Mouse (Mus musculus): ENCODE measurements around the gene Mcrs1. TPM values are rescaled to one million over a fixed set of nuclear protein-coding genes. Genes with fewer than 3 reads are reported as not detected.
A peak's percentile ranks its signal among the peaks of the same experiment; 100 is the strongest.
"Not testable (repeated sequence)": the region's sequence is repeated elsewhere in the genome, so short reads cannot be mapped to it uniquely, and the experiment has no call there.

Mcrs1 gene
- polyA plus RNA-seq, 1 experiment from 2014 or later = 180 TPM

DNA sequence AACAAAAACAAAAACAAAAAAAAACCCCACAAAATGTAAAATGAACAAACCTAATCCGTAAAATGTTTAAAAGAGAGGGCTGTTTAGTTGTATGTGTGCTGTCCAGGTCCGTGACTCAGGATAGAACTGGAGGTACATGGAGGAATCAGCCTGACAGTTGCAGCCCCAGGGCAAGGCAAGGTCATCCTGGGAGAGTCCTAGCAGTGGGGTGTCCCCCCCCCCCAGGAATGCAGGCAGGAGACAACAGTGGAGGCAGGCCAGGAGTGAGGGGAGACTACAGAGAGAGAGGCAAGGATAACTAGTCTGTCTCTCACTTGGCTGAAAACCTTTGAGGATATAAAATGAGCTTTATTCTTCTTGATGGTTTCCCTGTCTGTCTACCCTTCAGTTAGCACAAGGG, 12.6 kb upstream of the Mcrs1 start:
- Histone ChIP-seq H3K27ac (no peak overlapping the region), H3K4me1 (peaks cover 12% of the 10 kb centered on the region), H3K4me3 (no peak overlapping the region), H3K36me3 (no peaks in the 10 kb centered on the region), H3K9me3 (replicated peaks) (no peaks in the 10 kb centered on the region), H3K27me3 (ENCODE audit: low read depth, poor library complexity, severe bottlenecking) (no peaks in the 10 kb centered on the region)
- DNase-seq (ENCODE audit: low spot score) = no peak
- WGBS = 77% methylated on average over 2 of the region's 2 CpGs

DNA sequence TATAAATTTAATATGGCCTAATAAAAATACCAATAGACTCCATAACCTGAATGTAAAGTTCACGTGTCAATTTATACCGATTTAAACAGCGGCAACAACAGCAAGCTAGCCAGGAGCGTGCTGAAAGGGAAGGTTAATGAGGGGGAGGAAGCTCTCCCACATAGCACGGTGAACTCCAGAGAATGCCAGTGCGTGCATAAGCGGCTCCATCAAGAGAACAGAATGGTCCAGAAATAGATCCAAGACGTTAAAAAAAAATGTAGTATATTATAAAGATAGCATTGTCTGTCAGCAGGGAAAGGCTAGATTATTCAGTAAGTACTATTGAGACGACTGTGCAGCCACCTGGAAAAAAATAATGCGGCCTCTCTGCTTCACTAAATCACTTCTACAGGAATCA, 10.9 kb upstream of the Mcrs1 start:
- Histone ChIP-seq H3K27me3 (ENCODE audit: low read depth, poor library complexity, severe bottlenecking) (no peaks in the 10 kb centered on the region), H3K36me3 (no peaks in the 10 kb centered on the region), H3K4me3 (no peak overlapping the region), H3K9me3 (replicated peaks) (no peaks in the 10 kb centered on the region), H3K4me1 (peaks cover 15% of the 10 kb centered on the region), H3K27ac (no peak overlapping the region)
- WGBS = 73% methylated on average over 10 of the region's 10 CpGs
- DNase-seq (ENCODE audit: low spot score) = no peak

DNA sequence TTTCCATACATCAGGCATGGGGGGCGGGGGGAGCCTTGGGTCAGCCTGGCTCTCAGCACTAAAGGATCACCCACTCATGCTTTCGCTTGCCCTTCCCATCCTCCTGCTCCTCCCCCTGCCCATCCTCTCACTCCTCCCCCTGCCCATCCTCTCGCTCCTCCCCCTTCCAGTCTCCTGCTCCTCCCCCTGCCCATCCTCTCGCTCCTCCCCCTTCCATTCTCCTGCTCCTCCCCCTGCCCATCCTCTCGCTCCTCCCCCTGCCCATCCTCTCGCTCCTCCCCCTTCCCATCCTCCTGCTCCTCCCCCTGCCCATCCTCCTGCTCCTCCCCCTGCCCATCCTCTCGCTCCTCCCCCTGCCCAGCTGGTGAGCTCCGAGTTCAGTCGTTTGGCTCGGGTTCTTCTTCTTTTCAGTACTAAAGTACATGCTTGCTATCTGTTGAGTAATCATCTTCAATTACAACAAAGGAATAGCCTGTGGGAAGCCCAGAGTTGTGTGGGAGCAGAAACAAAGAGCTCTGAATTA, 8.0 kb upstream of the Mcrs1 start:
- peak overlapping the region; percentile 19 for H3K4me3 ChIP-seq
- H3K27ac ChIP-seq = peak overlapping the region; percentile 19; the same call in 1 of the 2 replicates
- H3K9me3 ChIP-seq (replicated peaks) = no peaks in the 10 kb centered on the region
- H3K4me1 ChIP-seq = peaks cover 12% of the 10 kb centered on the region
- no peaks in the 10 kb centered on the region; the same call in 1 of the 2 replicates for H3K27me3 ChIP-seq (ENCODE audit: low read depth, poor library complexity, severe bottlenecking)
- no peaks in the 10 kb centered on the region for H3K36me3 ChIP-seq
- peak; percentile 77 for DNase-seq (ENCODE audit: low spot score)
- WGBS = 1% methylated on average over 9 of the region's 10 CpGs

DNA sequence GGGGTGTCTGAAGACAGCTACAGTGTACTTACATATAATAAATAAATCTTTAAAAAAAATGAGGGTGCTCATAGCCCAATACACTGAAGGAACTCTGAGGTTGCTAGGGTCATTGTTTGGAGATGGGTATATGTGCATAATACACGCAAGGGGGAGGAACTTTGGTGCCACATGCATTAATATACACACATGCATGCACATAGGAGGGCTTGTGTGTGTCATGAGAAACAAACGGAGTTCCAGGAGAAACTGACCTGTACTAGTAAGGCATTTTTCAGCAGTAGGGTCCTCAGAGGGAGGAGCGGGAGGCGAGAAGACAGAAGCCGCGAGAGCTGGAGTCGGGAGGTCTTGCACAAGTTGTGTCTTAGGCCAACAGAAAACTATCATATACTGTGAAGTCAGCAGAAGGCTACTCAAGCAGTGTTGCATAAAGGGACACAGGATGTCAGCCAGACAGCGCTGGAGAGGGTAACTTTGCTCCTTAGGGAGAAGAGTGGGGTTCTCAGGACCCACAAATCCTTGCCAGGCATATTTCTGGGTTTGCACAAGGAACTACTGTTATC, 7.5 kb upstream of the Mcrs1 start:
- H3K27me3 ChIP-seq (ENCODE audit: low read depth, poor library complexity, severe bottlenecking) = no peaks in the 10 kb centered on the region; the same call in 1 of the 2 replicates
- peaks cover 12% of the 10 kb centered on the region for H3K4me1 ChIP-seq
- DNase-seq (ENCODE audit: low spot score) = no peak
- peak overlapping the region; percentile 19; the same call in 1 of the 2 replicates for H3K27ac ChIP-seq
- no peaks in the 10 kb centered on the region for H3K36me3 ChIP-seq
- H3K9me3 ChIP-seq (replicated peaks) = no peaks in the 10 kb centered on the region
- H3K4me3 ChIP-seq = peak overlapping the region; percentile 19
- WGBS = 71% methylated on average over 8 of the region's 8 CpGs

DNA sequence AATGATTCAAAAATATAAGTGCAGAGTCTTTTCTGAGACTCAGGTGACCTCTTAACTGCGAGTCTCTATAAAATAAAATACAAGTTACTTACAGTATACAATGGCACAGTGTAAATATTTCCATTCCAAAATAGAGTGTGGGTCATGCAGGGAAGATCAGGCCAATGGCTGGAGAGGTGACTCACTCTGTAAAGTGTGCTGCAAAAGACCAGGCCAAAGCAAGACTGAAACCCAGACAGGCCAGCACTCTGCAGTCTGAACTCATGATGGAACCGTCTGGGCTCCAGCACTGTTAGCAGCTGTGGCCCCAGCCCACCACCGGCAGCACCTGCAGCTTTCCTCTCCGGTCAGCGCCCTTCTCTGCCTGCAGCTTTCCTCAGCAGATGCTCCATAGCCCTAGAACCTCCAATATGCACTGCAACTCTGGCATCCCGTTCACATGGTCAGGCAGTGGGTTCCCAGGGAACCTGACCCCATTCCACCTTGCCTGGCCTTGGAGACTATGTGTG, 3.5 kb upstream of the Mcrs1 start:
- Histone ChIP-seq H3K36me3 (no peaks in the 10 kb centered on the region), H3K4me1 (peaks cover 28% of the 10 kb centered on the region), H3K27ac (no peak overlapping the region; the same call in 1 of the 2 replicates), H3K9me3 (replicated peaks) (no peaks in the 10 kb centered on the region), H3K27me3 (ENCODE audit: low read depth, poor library complexity, severe bottlenecking) (no peaks in the 10 kb centered on the region; the same call in 1 of the 2 replicates), H3K4me3 (no peak overlapping the region)
- no peak for DNase-seq (ENCODE audit: low spot score)
- WGBS = 88% methylated on average over 6 of the region's 6 CpGs

DNA sequence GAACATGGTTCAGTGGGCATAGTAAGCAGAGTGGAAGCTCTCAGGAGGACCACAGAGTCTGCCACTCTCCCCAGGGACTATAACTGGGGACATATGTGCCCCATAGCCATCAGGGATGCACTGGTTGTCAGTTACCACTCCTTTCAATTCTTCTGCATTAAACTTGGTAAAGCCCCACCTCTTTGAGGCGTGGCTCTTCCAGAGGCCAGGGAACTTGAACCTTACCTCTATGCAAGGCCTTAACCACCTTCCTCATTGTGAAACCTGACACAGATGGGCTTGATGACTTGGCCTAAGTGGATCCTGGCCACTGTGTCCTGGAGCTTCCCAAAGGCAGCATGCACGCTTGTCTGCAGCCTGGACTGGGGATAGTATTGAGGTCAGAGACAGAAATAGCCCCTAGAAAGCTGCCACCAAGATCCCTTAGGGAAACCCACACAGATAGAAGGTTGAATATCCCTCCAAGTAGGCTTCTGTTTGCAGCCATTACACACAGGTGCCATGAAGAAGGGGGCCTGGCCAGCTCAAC, 2.8 kb upstream of the Mcrs1 start:
- 79% methylated on average over 2 of the region's 2 CpGs for WGBS
- H3K9me3 ChIP-seq (replicated peaks) = no peaks in the 10 kb centered on the region
- H3K27me3 ChIP-seq (ENCODE audit: low read depth, poor library complexity, severe bottlenecking) = no peaks in the 10 kb centered on the region; the same call in 1 of the 2 replicates
- DNase-seq (ENCODE audit: low spot score) = no peak
- H3K27ac ChIP-seq = no peak overlapping the region
- H3K36me3 ChIP-seq = peaks cover 7% of the 10 kb centered on the region
- no peak overlapping the region for H3K4me3 ChIP-seq
- peaks cover 25% of the 10 kb centered on the region for H3K4me1 ChIP-seq

DNA sequence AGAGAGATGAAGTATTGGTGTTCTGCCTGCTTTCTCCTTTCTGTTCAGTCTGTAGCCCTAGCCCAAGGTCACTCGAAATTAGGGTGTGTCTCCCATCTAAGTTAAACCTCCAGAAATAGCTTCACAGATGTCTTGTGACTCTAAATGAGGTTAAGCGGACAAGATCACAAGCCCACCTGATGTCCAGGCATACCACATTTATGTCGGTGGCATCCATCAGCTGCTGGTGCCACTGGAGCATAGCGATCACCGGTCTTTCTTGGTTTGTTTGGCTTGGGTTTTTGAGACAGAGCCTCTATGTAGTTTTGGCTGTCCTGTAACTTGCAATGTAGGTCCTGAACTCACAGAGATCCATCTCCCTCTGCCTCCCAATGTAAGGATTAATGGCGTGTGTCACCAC, 2.0 kb upstream of the Mcrs1 start:
- 95% methylated on average over 6 of the region's 6 CpGs for WGBS
- Histone ChIP-seq H3K4me3 (no peak overlapping the region), H3K36me3 (peaks cover 14% of the 10 kb centered on the region), H3K9me3 (replicated peaks) (no peaks in the 10 kb centered on the region), H3K27me3 (ENCODE audit: low read depth, poor library complexity, severe bottlenecking) (no peaks in the 10 kb centered on the region; the same call in 1 of the 2 replicates), H3K27ac (no peak overlapping the region), H3K4me1 (peaks cover 21% of the 10 kb centered on the region)
- DNase-seq (ENCODE audit: low spot score) = no peak

DNA sequence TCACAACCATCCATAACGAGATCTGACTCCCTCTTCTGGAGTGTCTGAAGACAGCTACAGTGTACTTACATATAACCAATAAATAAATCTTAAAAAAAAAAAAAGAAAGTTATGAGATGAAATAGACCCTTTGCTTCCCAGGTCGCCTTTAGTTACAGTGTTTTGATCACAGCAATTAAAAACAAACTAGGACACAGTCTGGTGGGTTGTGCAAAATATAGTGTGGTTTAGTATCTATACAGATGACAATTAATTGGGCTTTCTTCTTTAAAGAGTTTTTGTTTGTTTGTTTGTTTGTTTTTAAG, 1.4 kb upstream of the Mcrs1 start:
- not testable (repeated sequence) for H3K27me3 ChIP-seq (ENCODE audit: low read depth, poor library complexity, severe bottlenecking); H3K27ac ChIP-seq; H3K9me3 ChIP-seq (replicated peaks); DNase-seq (ENCODE audit: low spot score)
- peaks cover 21% of the 10 kb centered on the region for H3K4me1 ChIP-seq
- H3K4me3 ChIP-seq = peak overlapping the region; percentile 68; the same call in 1 of the 2 replicates
- H3K36me3 ChIP-seq = peaks cover 21% of the 10 kb centered on the region
- WGBS = 39% methylated on average over 2 of the region's 2 CpGs

DNA sequence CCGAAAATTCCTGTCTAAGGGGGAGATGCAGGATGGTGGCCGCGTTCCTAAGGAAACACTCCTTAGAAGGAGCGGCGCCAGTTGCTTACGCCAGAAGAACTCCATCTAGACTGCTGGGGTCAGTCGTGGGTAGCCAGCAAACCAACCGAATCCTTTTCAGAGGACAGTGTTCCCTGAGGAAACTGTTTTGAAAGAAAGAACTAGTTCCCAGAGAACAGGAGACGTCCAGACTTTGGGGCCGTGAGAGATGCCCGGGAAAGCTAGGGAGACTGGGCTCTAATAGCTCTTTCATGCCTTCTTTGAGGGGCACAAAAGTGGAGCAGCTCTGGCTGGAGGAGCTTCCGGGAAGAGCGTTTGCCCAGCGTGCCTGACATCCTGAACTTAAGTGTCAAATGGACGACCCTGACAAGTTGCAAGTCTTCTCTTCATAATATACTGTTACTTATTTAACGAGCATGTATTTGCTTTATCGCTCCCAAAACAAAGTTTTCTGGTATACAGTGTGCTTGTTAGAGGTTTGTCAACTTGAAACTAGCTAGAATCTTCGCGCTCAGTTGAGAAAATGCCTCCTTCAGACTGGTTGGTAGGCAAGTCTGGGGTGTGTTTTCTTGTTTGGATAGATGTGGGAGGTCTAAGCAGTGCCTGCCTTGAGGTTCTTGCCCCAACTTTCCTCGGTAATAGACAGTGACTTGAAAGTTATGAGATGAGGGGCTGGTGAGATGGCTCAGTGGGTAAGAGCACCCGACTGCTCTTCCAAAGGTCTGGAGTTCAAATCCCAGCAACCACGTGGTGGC, 817 bp upstream of the Mcrs1 start:
- WGBS = 4% methylated on average over 22 of the region's 22 CpGs
- Histone ChIP-seq H3K4me3 (peak overlapping the region; percentile 68), H3K27ac (peak overlapping the region; percentile 93), H3K4me1 (peaks cover 21% of the 10 kb centered on the region), H3K9me3 (replicated peaks) (no peaks in the 10 kb centered on the region), H3K36me3 (peaks cover 26% of the 10 kb centered on the region), H3K27me3 (ENCODE audit: low read depth, poor library complexity, severe bottlenecking) (no peaks in the 10 kb centered on the region; the same call in 1 of the 2 replicates)
- DNase-seq (ENCODE audit: low spot score) = no peak

DNA sequence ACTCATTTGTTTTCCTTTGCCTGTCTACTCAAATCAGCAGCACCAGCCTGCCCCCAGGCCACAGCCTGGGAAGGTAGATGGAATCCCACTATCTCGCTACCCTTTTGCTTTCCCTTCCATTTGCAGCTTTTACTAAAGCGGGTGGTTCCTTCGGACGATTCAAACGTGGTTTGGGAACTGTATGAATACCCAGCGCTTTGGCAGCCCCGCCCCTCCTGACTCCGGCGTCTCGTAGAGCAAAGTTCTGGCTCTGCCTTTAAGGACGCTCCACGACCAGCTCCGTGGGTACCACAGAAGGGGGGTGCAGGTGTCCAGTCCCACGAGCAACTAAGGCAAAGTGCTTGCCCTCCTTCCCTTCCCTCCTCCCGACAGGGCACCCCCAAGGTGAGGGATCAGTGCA, 650 bp downstream of the Mcrs1 start:
- Histone ChIP-seq H3K27ac (peak overlapping the region; percentile 93), H3K4me1 (peaks cover 21% of the 10 kb centered on the region), H3K4me3 (peak overlapping the region; percentile 68), H3K36me3 (peaks cover 41% of the 10 kb centered on the region)
- WGBS = under 1% methylated on average over 15 of the region's 15 CpGs
- H3K9me3 ChIP-seq (replicated peaks); H3K27me3 ChIP-seq (ENCODE audit: low read depth, poor library complexity, severe bottlenecking); DNase-seq (ENCODE audit: low spot score): not testable (repeated sequence)

DNA sequence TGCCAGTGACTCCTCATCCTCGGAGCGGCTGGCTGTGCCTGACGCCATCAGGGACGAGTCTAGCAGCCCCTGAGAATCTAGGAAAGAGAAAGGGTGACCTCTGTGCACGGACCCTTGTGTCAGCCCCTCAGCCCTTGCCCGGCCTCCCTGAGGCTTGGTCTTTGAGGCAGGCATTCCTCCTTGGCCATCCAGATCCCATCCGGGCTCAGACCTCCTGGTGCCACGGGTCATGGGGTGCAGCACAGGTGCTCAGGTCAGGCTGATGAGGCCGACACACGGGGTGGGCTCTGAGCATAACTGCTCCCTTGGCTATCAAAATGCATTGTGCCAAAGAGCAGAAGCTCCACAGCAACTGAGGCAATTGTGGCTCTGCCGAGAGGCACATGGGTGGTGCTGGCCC, 1.8 kb downstream of the Mcrs1 start:
- H3K9me3 ChIP-seq (replicated peaks) = no peaks in the 10 kb centered on the region
- no peaks in the 10 kb centered on the region for H3K27me3 ChIP-seq (ENCODE audit: low read depth, poor library complexity, severe bottlenecking)
- 92% methylated on average over 11 of the region's 11 CpGs for WGBS
- H3K27ac ChIP-seq = no peak overlapping the region
- H3K36me3 ChIP-seq = peaks cover 53% of the 10 kb centered on the region
- DNase-seq (ENCODE audit: low spot score) = no peak
- no peak overlapping the region; the same call in 1 of the 2 replicates for H3K4me3 ChIP-seq
- H3K4me1 ChIP-seq = peaks cover 21% of the 10 kb centered on the region

DNA sequence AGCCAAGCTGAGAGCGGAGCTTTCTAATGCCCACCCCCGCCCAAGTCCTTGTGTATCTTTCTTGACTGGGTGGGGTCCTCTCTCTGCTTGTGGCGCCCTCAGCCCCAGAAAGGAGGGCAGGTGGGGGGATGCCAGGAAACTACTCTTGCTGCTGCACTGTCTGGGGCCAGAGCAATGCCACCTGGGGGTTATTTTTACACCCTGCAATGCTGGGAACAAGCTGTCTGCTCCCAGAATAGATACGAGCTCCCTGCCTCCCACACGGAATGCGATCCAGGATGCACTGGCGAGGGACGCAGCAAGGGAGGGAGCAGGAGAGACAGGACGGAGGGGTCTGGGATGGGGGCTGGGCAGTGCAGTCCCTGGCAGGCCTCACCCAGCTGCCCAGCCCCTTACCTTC, 2.8 kb downstream of the Mcrs1 start:
- H3K4me1 ChIP-seq = peaks cover 21% of the 10 kb centered on the region
- H3K4me3 ChIP-seq = no peak overlapping the region
- no peak overlapping the region for H3K27ac ChIP-seq
- WGBS = 87% methylated on average over 9 of the region's 9 CpGs
- H3K9me3 ChIP-seq (replicated peaks) = no peaks in the 10 kb centered on the region
- H3K27me3 ChIP-seq (ENCODE audit: low read depth, poor library complexity, severe bottlenecking) = no peaks in the 10 kb centered on the region
- DNase-seq (ENCODE audit: low spot score) = no peak
- peaks cover 62% of the 10 kb centered on the region for H3K36me3 ChIP-seq

DNA sequence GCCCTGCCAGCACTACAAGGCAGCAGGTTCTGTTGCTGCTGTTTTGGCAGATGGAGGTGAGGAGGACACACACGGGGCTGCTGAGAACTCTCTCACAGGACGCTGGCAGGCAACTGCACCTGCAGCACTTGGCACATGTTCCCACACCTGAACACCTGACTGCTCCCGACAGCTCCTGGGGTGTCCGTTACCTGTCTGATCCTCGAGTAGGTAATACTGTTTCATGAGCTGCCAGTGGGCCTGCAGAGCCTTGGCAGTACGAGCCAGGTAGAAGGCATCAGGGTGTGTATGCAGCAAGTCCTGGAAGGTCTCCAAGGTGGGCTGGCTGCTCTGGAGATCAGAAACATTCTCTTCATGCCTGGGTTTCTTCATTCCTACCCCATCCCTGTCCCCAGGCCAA, 5.0 kb downstream of the Mcrs1 start:
- Histone ChIP-seq H3K4me1 (peaks cover 18% of the 10 kb centered on the region), H3K36me3 (peaks cover 85% of the 10 kb centered on the region)
- H3K9me3 ChIP-seq (replicated peaks); H3K27me3 ChIP-seq (ENCODE audit: low read depth, poor library complexity, severe bottlenecking); DNase-seq (ENCODE audit: low spot score); H3K4me3 ChIP-seq; H3K27ac ChIP-seq: not testable (repeated sequence)
- WGBS = 89% methylated on average over 6 of the region's 6 CpGs

Measured in limb, embryonic 10.5 days (tissue).